7 mouse cellular contexts compared by ENCODE assay signal in the genomic region with DNA sequence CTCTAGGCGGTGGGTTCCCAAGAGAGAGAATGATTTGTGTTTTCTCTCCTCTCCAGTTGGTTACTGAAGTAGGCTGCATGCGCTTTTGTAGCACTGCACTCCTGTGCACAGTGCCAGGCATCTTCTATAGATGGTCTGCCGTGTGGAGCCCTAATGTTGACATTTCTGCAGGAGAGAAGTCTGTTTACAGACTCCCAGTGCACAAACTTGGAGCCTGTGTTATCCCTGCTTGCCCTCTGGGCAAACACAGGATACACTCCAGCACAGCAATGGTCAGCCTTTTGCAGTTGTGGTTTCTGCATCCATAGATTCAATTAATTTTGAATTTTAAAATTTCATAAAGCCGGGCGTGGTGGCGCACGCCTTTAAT. TPM values are rescaled to one million over a fixed set of nuclear protein-coding genes. Genes with fewer than 3 reads are reported as not detected.
DNase-seq lines count a peak whose midpoint lies in the region; ATAC-seq lines count a peak whose summit lies in the region.

No protein-coding gene starts in this region.

- DNase-seq in lung, postnatal 14 days: no peak
- no peak for DNase-seq in embryo, embryonic 11 days
- DNase-seq in embryo, embryonic 10 days (ENCODE audit: low spot score): no peak

- H3K36me3 ChIP-seq in lung, embryonic 16.5 days (ENCODE audit: control insufficient read depth, insufficient read depth, low read length): no peaks in the 10 kb centered on the region
- H3K36me3 ChIP-seq in forebrain, embryonic 13.5 days (ENCODE audit: poor library complexity, severe bottlenecking): no peaks in the 10 kb centered on the region
- no peaks in the 10 kb centered on the region for H3K36me3 ChIP-seq in limb, embryonic 15.5 days
- H3K36me3 ChIP-seq in stomach, embryonic 15.5 days: no peaks in the 10 kb centered on the region

- H3K4me1 ChIP-seq in lung, embryonic 16.5 days (replicated peaks; ENCODE audit: control insufficient read depth, insufficient read depth, low read length): peaks cover 43% of the 10 kb centered on the region
- H3K4me1 ChIP-seq in forebrain, embryonic 13.5 days: peaks cover 54% of the 10 kb centered on the region
- peaks cover 33% of the 10 kb centered on the region for H3K4me1 ChIP-seq in limb, embryonic 15.5 days
- peaks cover 41% of the 10 kb centered on the region for H3K4me1 ChIP-seq in stomach, embryonic 15.5 days

- no peak for ATAC-seq in lung, embryonic 16.5 days (ENCODE audit: low read depth)
- ATAC-seq in forebrain, embryonic 13.5 days: no peak
- no peak for ATAC-seq in limb, embryonic 15.5 days (ENCODE audit: insufficient number of reproducible peaks, low FRiP score, low TSS enrichment, low read depth)
- no peak for ATAC-seq in stomach, embryonic 15.5 days (ENCODE audit: insufficient read depth, low FRiP score, low read depth)

- no peak overlapping the region for H3K4me3 ChIP-seq in lung, embryonic 16.5 days (ENCODE audit: low read length)
- H3K4me3 ChIP-seq in forebrain, embryonic 13.5 days: no peak overlapping the region
- no peak overlapping the region for H3K4me3 ChIP-seq in limb, embryonic 15.5 days
- no peak overlapping the region for H3K4me3 ChIP-seq in stomach, embryonic 15.5 days (replicated peaks)

- no peaks in the 10 kb centered on the region for H3K27me3 ChIP-seq in lung, embryonic 16.5 days (ENCODE audit: control insufficient read depth, insufficient read depth, low read depth, low read length)
- no peaks in the 10 kb centered on the region for H3K27me3 ChIP-seq in forebrain, embryonic 13.5 days
- no peaks in the 10 kb centered on the region for H3K27me3 ChIP-seq in limb, embryonic 15.5 days
- no peaks in the 10 kb centered on the region for H3K27me3 ChIP-seq in stomach, embryonic 15.5 days (replicated peaks)

- peak overlapping the region; percentile 60 for H3K27ac ChIP-seq in lung, embryonic 16.5 days (ENCODE audit: low read length)
- H3K27ac ChIP-seq in forebrain, embryonic 13.5 days: peak overlapping the region; percentile 78
- H3K27ac ChIP-seq in limb, embryonic 15.5 days: peak overlapping the region; percentile 11; the same call in 1 of the 2 replicates
- H3K27ac ChIP-seq in stomach, embryonic 15.5 days: peak overlapping the region; percentile 31

- H3K4me2 ChIP-seq in lung, embryonic 16.5 days (ENCODE audit: low read depth, low read length): peak overlapping the region; percentile 19; the same call in 1 of the 2 replicates
- no peak overlapping the region for H3K4me2 ChIP-seq in forebrain, embryonic 13.5 days
- no peak overlapping the region for H3K4me2 ChIP-seq in limb, embryonic 15.5 days
- peak overlapping the region; percentile 17; the same call in 1 of the 2 replicates for H3K4me2 ChIP-seq in stomach, embryonic 15.5 days

- WGBS in lung, embryonic 16.5 days: 59% methylated on average over 7 of the region's 7 CpGs
- 75% methylated on average over 7 of the region's 7 CpGs for WGBS in forebrain, embryonic 13.5 days
- WGBS in limb, embryonic 15.5 days: 73% methylated on average over 7 of the region's 7 CpGs
- WGBS in stomach, embryonic 15.5 days: 58% methylated on average over 7 of the region's 7 CpGs

- no peak overlapping the region for H3K9ac ChIP-seq in lung, embryonic 16.5 days (ENCODE audit: low read length)
- H3K9ac ChIP-seq in forebrain, embryonic 13.5 days: no peak overlapping the region
- H3K9ac ChIP-seq in limb, embryonic 15.5 days: no peak overlapping the region
- no peak overlapping the region for H3K9ac ChIP-seq in stomach, embryonic 15.5 days

- H3K9me3 ChIP-seq in lung, embryonic 16.5 days (ENCODE audit: control insufficient read depth, low read length): no peaks in the 10 kb centered on the region
- no peaks in the 10 kb centered on the region for H3K9me3 ChIP-seq in forebrain, embryonic 13.5 days (replicated peaks)
- H3K9me3 ChIP-seq in limb, embryonic 15.5 days: no peaks in the 10 kb centered on the region
- no peaks in the 10 kb centered on the region for H3K9me3 ChIP-seq in stomach, embryonic 15.5 days

RNA-seq across cellular contexts. Expression of a gene that starts 13.2 kb away (rescaled TPM):
- polyA plus RNA-seq in lung, embryonic 16.5 days (2015; fragmentation: Nextera tagmentation; extraction: Ambion mirVana): 13.7 and 14.3 TPM in 2 replicates
- 13.5 and 13.9 TPM in 2 replicates for polyA plus RNA-seq in forebrain, embryonic 13.5 days (2015; fragmentation: Nextera tagmentation; extraction: Ambion mirVana)
- 10.2 and 12.8 TPM in 2 replicates for polyA plus RNA-seq in limb, embryonic 15.5 days (2015; fragmentation: Nextera tagmentation; extraction: Ambion mirVana)
- polyA plus RNA-seq in stomach, embryonic 15.5 days (2015; fragmentation: Nextera tagmentation; extraction: Ambion mirVana): 12.4 and 14.2 TPM in 2 replicates

RNA-seq across cellular contexts. Expression of a gene that starts 40.3 kb away (rescaled TPM):
- polyA plus RNA-seq in lung, embryonic 16.5 days (2015; fragmentation: Nextera tagmentation; extraction: Ambion mirVana): 254 and 275 TPM in 2 replicates
- polyA plus RNA-seq in forebrain, embryonic 13.5 days (2015; fragmentation: Nextera tagmentation; extraction: Ambion mirVana): 298 and 305 TPM in 2 replicates
- polyA plus RNA-seq in limb, embryonic 15.5 days (2015; fragmentation: Nextera tagmentation; extraction: Ambion mirVana): 254 and 257 TPM in 2 replicates
- polyA plus RNA-seq in stomach, embryonic 15.5 days (2015; fragmentation: Nextera tagmentation; extraction: Ambion mirVana): 254 and 273 TPM in 2 replicates

Comparison
In these comparisons a context has a peak if more than half of its experiments do, and no peak if none do; other contexts are left out.
1. H3K27ac ChIP-seq: peak in every context shown above with its lines; median percentile 78 in forebrain, embryonic 13.5 days; 60 in lung, embryonic 16.5 days; 31 in stomach, embryonic 15.5 days; 11 in limb, embryonic 15.5 days.
2. H3K4me2 ChIP-seq: peak in lung, embryonic 16.5 days (single experiment) and stomach, embryonic 15.5 days (single experiment); none in forebrain, embryonic 13.5 days (single experiment) and limb, embryonic 15.5 days (single experiment).